Mouse (Mus musculus) liver, adult 2 months (tissue): ENCODE results near the gene Nbea. TPM values are rescaled to one million over a fixed set of nuclear protein-coding genes. Genes with fewer than 3 reads are reported as not detected.

Experiments
- DNase-seq: peaks from one replicate; pipeline ENCODE4 v3.0.0-alpha.2; 2011; ENCODE audit warnings: low read depth, low spot score; ENCODE audit errors: extremely low read depth
- H3K27ac ChIP-seq: fragments of 200-500 bp; replicated peaks from 2 replicates; pipeline ENCODE4 v1.5.1; 2012; ENCODE audit warnings: low read depth, mild to moderate bottlenecking, control low read depth, inconsistent platforms, low read length; ENCODE audit not compliant: insufficient read depth
- H3K27me3 ChIP-seq: fragments of 200-500 bp; 2 replicates; pipeline ENCODE4 v1.6.1; 2012; ENCODE audit warnings: mild to moderate bottlenecking, moderate library complexity, low read length, inconsistent platforms; ENCODE audit not compliant: control insufficient read depth, insufficient read depth
- H3K36me3 ChIP-seq: fragments of 200-500 bp; 2 replicates; pipeline ENCODE4 v1.6.1; 2012; ENCODE audit warnings: low read length, inconsistent platforms; ENCODE audit not compliant: control insufficient read depth, insufficient read depth
- H3K4me1 ChIP-seq: fragments of 200-500 bp; 2 replicates; pipeline ENCODE4 v1.6.1; 2011; ENCODE audit warnings: low read length; ENCODE audit not compliant: control insufficient read depth, insufficient read depth
- H3K4me3 ChIP-seq: fragments of 200-500 bp; 2 replicates; pipeline ENCODE4 v1.5.1; 2011; ENCODE audit warnings: low read depth, mild to moderate bottlenecking, control low read depth, low read length, moderate library complexity; ENCODE audit not compliant: insufficient read depth
- H3K79me2 ChIP-seq: fragments of 200-500 bp; 2 replicates; pipeline ENCODE4 v1.6.1; 2012; ENCODE audit warnings: inconsistent platforms, mild to moderate bottlenecking, low read length, moderate library complexity; ENCODE audit not compliant: control insufficient read depth, insufficient read depth
- H3K9ac ChIP-seq: fragments of 200-500 bp; 2 replicates; pipeline ENCODE4 v1.6.1; 2012; ENCODE audit warnings: low read depth, mild to moderate bottlenecking, control low read depth, inconsistent platforms, low read length
- CTCF ChIP-seq: fragments of 200-500 bp; IDR thresholded peaks from 2 replicates; pipeline ENCODE4 v1.5.1; 2011; ENCODE audit warnings: low read depth, low read length, control low read depth
- POLR2A ChIP-seq: fragments of 200-500 bp; IDR thresholded peaks from 2 replicates; pipeline ENCODE4 v1.6.1; 2011; ENCODE audit warnings: low read length, control low read depth; ENCODE audit not compliant: insufficient read depth; ENCODE audit errors: extremely low read depth
- WGBS: fragments of 180-500 bp; shearing (Covaris S2); methylation state at CpG from one replicate; pipeline ENCODE4 v1.1.7; 2018; 5-methylcytosine and 5-hydroxymethylcytosine counted together
- polyA plus RNA-seq: library from polyadenylated mRNA; depleted of rRNA; stranded (reverse); fragments of >200 nt; gene quantifications from 2 replicates; pipeline ENCODE4 v1.2.3, GENCODE M21; 2012
- total RNA-seq: library from RNA; depleted of rRNA; stranded (reverse); fragments of >200 nt; gene quantifications from 2 replicates; pipeline ENCODE4 v1.2.3, GENCODE M21; 2014

The Nbea gene
- total and polyA plus RNA-seq, 2 experiments = 0.38 to 1.9 TPM

- Histone ChIP-seq H3K27me3 (no peaks in the 10 kb centered on the region), H3K27ac (no peak overlapping the region), H3K4me3 (no peak overlapping the region), H3K36me3 (no peaks in the 10 kb centered on the region), H3K4me1 (no peaks in the 10 kb centered on the region), H3K9ac (no peak overlapping the region), H3K79me2 (no peaks in the 10 kb centered on the region)
- 97% methylated on average over 3 of the region's 3 CpGs for WGBS
- no peak for DNase-seq
- TF ChIP-seq CTCF (no peak), POLR2A (no peak)
Measured at GRCm38 (mm10) chr3:55713856-55714255, 469.6 kb downstream of the Nbea start.

DNA sequence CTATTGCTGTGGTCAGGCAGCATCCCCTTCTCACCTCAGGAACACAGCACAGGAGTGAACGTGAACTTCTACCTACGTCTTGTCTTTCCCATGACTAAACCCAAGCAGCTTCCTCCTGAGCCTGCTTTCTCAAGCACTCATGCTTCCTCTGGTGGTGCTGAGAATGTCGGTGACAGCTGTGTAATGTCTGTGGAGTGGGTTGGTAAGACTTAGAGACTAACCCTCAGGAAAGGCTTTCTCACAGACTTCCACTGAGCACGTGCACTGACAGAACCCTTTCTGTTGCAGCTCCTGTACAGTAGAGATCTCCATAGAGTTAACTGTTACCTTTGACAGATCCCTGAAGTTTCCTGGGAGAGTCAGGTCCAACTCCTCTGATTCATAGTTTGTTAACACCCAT lies 473.2 kb downstream of the Nbea start:
- TF ChIP-seq POLR2A (no peak), CTCF (no peak)
- no peak for DNase-seq
- Histone ChIP-seq H3K27ac (no peak overlapping the region), H3K27me3 (no peaks in the 10 kb centered on the region), H3K79me2 (no peaks in the 10 kb centered on the region), H3K36me3 (no peaks in the 10 kb centered on the region), H3K9ac (no peak overlapping the region), H3K4me1 (no peaks in the 10 kb centered on the region), H3K4me3 (no peak overlapping the region)
- WGBS = 86% methylated on average over 4 of the region's 4 CpGs

GRCm38 (mm10) chr3:55701632-55702031 lies 481.9 kb downstream of the Nbea start:
- Histone ChIP-seq H3K9ac (no peak overlapping the region), H3K27ac (no peak overlapping the region), H3K4me3 (no peak overlapping the region), H3K79me2 (no peaks in the 10 kb centered on the region), H3K36me3 (no peaks in the 10 kb centered on the region), H3K4me1 (peaks cover 8% of the 10 kb centered on the region; the same call in 1 of the 2 replicates), H3K27me3 (no peaks in the 10 kb centered on the region)
- WGBS = 76% methylated on average over 6 of the region's 6 CpGs
- no peak for DNase-seq
- TF ChIP-seq POLR2A = no peak
- no peak for TF ChIP-seq CTCF

DNA sequence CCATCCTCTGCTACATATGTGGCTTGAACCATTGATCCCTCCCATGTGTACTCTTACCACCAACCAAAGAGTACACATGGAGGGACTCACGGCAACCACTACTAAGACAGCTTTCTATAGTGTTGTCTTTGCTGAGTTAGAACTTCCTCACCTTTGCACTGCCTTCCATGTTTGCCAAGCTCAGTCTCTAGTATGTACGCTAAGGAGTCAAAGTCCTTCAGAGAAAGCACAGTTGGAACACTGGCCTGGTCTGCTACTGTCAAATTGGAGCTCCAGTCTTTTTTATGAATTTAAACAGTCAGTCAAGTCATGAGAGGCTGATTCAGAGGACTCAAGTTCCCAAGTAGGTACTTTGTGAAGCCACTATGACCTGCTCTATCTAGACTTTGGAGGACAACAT lies 486.3 kb downstream of the Nbea start:
- Histone ChIP-seq H3K36me3 (no peaks in the 10 kb centered on the region), H3K27ac (no peak overlapping the region), H3K4me3 (no peak overlapping the region), H3K27me3 (no peaks in the 10 kb centered on the region), H3K4me1 (peaks cover 8% of the 10 kb centered on the region; the same call in 1 of the 2 replicates), H3K79me2 (no peaks in the 10 kb centered on the region), H3K9ac (no peak overlapping the region)
- TF ChIP-seq POLR2A (no peak), CTCF (no peak)
- 32% methylated on average over 2 of the region's 2 CpGs for WGBS
- peak; percentile 48 for DNase-seq

DNA sequence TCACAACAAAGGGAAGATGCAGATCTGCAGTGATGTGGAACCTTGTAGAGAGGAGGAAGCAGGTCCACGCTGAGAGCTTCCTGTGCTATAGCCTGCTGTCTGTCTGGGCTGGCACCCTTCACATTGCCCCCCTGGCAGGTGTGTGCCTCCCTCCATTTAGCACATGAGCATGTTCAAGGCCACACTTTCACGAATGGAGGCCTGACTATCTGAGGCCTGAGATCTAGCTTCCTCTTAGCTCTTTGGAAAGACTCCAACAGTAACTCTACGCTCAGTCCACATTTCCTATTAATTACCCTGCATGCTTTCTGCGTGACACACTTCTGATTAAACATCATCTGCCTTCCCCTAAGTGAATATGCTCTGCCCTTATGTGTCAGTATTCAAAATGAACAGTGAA lies 490.4 kb downstream of the Nbea start:
- 55% methylated on average over 4 of the region's 4 CpGs for WGBS
- H3K4me3 ChIP-seq = no peak overlapping the region
- no peak overlapping the region for H3K27ac ChIP-seq
- no peaks in the 10 kb centered on the region for H3K27me3 ChIP-seq
- H3K9ac ChIP-seq = no peak overlapping the region
- no peaks in the 10 kb centered on the region for H3K36me3 ChIP-seq
- TF ChIP-seq POLR2A (no peak), CTCF (no peak)
- no peak for DNase-seq
- H3K4me1 ChIP-seq = peaks cover 8% of the 10 kb centered on the region; the same call in 1 of the 2 replicates
- no peaks in the 10 kb centered on the region for H3K79me2 ChIP-seq

GRCm38 (mm10) chr3:55688098-55688497 lies 495.4 kb downstream of the Nbea start:
- no peak overlapping the region for H3K27ac ChIP-seq
- 55% methylated on average over 1 of the region's 1 CpGs for WGBS
- H3K27me3 ChIP-seq = no peaks in the 10 kb centered on the region
- no peak for DNase-seq
- no peak overlapping the region for H3K9ac ChIP-seq
- H3K4me1 ChIP-seq = no peaks in the 10 kb centered on the region
- no peaks in the 10 kb centered on the region for H3K79me2 ChIP-seq
- TF ChIP-seq CTCF = no peak
- no peak for TF ChIP-seq POLR2A
- H3K36me3 ChIP-seq = no peaks in the 10 kb centered on the region
- H3K4me3 ChIP-seq = no peak overlapping the region
